Mouse (Mus musculus) lung, postnatal 4 days (tissue): ENCODE data around the gene Srrt.
"Not testable (repeated sequence)": the region's sequence is repeated elsewhere in the genome, so short reads cannot be mapped to it uniquely, and the experiment has no call there.

Source experiments
- DNase-seq, 2 experiments: peaks; one replicate each; pipeline ENCODE4 v3.0.0; 2021

Srrt gene

GRCm38 (mm10) chr5:137295296-137295695 is 12.2 kb downstream of the Srrt start:
- no peak for DNase-seq

- no peak for DNase-seq
Observed at GRCm38 (mm10) chr5:137294744-137295093, 12.8 kb downstream of the Srrt start.

GRCm38 (mm10) chr5:137293839-137294743 is 13.4 kb downstream of the Srrt start, which contains the start of gene Ufsp1:
TSS of gene Ufsp1 (plus strand) at chr5:137294629.
- peak; percentile 96 to 97 for DNase-seq

GRCm38 (mm10) chr5:137293282-137293681 is 14.2 kb downstream of the Srrt start:
- peak; percentile 85 to 87 for DNase-seq

- DNase-seq = no peak
Observed at GRCm38 (mm10) chr5:137291381-137291926, 16.0 kb downstream of the Srrt start.

- DNase-seq = peak; percentile 80 to 81
Observed at GRCm38 (mm10) chr5:137290677-137291076, 16.8 kb downstream of the Srrt start.

- no peak for DNase-seq
Observed at GRCm38 (mm10) chr5:137289591-137290365, 17.7 kb downstream of the Srrt start.

GRCm38 (mm10) chr5:137288999-137289470 is 18.4 kb downstream of the Srrt start:
- peak; percentile 52 to 54 for DNase-seq

- no peak for DNase-seq
Observed at GRCm38 (mm10) chr5:137287953-137288743, 19.3 kb downstream of the Srrt start.

GRCm38 (mm10) chr5:137287032-137287952 is 20.2 kb downstream of the Srrt start, which contains the start of gene Ache:
TSS of gene Ache (plus strand) at chr5:137287519.
- DNase-seq = no peak

GRCm38 (mm10) chr5:137286655-137287031 is 20.8 kb downstream of the Srrt start:
- peak; percentile 85 to 91 for DNase-seq

GRCm38 (mm10) chr5:137285986-137286385 is 21.5 kb downstream of the Srrt start:
- DNase-seq = no peak

- DNase-seq = peak in 1 of 2 experiments; percentile 65
Observed at GRCm38 (mm10) chr5:137285045-137285444, 22.4 kb downstream of the Srrt start.

GRCm38 (mm10) chr5:137284411-137284810 is 23.1 kb downstream of the Srrt start:
- not testable (repeated sequence) for DNase-seq

GRCm38 (mm10) chr5:137277360-137278342 is 29.8 kb downstream of the Srrt start:
- peak in 1 of 2 experiments; percentile 40 for DNase-seq

- no peak for DNase-seq
Observed at GRCm38 (mm10) chr5:137268131-137268910, 39.2 kb downstream of the Srrt start.

GRCm38 (mm10) chr5:137264787-137265186 is 42.7 kb downstream of the Srrt start:
- no peak for DNase-seq

GRCm38 (mm10) chr5:137263897-137264720 is 43.4 kb downstream of the Srrt start:
- no peak for DNase-seq
